ENCODE assay signal across 9 mouse cellular contexts in the genomic region with DNA sequence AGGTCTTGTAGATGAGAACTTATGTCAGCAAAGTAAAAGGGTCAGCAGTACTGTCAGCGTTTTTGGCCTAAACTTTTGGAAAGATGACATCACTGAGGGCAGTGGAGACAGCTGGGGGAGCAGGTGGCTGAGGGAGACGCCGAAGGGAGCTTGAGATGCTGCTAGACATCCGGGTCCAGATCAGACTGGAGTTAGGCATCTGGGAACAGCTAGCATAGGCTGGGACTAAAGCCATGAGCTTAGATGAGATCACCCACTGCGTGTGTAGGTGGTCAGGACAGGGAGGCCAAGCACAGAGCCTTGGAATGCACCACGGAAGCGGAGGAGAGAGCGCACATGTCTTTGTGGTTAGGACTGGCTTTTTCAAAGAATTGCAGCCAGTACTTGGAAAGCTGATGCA. TPM values are rescaled to one million over a fixed set of nuclear protein-coding genes. Genes with fewer than 3 reads are reported as not detected.
DNase-seq lines count a peak whose midpoint lies in the region; ATAC-seq and TF ChIP-seq lines count a peak whose summit lies in the region.
"Had no signal": no experiment of that assay in that cellular context is flagged by ENCODE, and none has a peak within 500 bp of the region (broad histone marks: within the 10 kb centered on the region; RNA-seq: fewer than 3 reads in every experiment).

No protein-coding gene starts in this region.

- peaks cover 33% of the 10 kb centered on the region for H3K4me1 ChIP-seq in kidney, embryonic 15.5 days
- H3K4me1 ChIP-seq in embryonic facial prominence, embryonic 14.5 days (ENCODE audit: control insufficient read depth, insufficient read depth, low read length) = peaks cover 27% of the 10 kb centered on the region
- H3K4me1 ChIP-seq in limb, embryonic 15.5 days = peaks cover 29% of the 10 kb centered on the region
- H3K4me1 ChIP-seq in midbrain, postnatal 0 days (ENCODE audit: insufficient read depth, low read length) = no peaks in the 10 kb centered on the region
- no peaks in the 10 kb centered on the region for H3K4me1 ChIP-seq in forebrain, embryonic 14.5 days (ENCODE audit: control insufficient read depth, insufficient read depth, low read length)

- no peak overlapping the region for H3K4me2 ChIP-seq in kidney, embryonic 15.5 days
- H3K4me2 ChIP-seq in embryonic facial prominence, embryonic 14.5 days (ENCODE audit: low read depth, low read length) = no peak overlapping the region
- no peak overlapping the region for H3K4me2 ChIP-seq in limb, embryonic 15.5 days
- no peak overlapping the region for H3K4me2 ChIP-seq in midbrain, postnatal 0 days (ENCODE audit: low read depth, low read length, poor library complexity, severe bottlenecking)
- H3K4me2 ChIP-seq in forebrain, embryonic 14.5 days (ENCODE audit: low read length) = no peak overlapping the region

- peaks cover 27% of the 10 kb centered on the region for H3K36me3 ChIP-seq in kidney, embryonic 15.5 days
- peaks cover 27% of the 10 kb centered on the region for H3K36me3 ChIP-seq in embryonic facial prominence, embryonic 14.5 days (ENCODE audit: control insufficient read depth, insufficient read depth, low read length)
- peaks cover 13% of the 10 kb centered on the region for H3K36me3 ChIP-seq in limb, embryonic 15.5 days
- H3K36me3 ChIP-seq in midbrain, postnatal 0 days (ENCODE audit: insufficient read depth, low read length) = no peaks in the 10 kb centered on the region; the same call in 1 of the 2 replicates
- no peaks in the 10 kb centered on the region for H3K36me3 ChIP-seq in forebrain, embryonic 14.5 days (ENCODE audit: control insufficient read depth, insufficient read depth, low read length)

- TF ChIP-seq CTCF in midbrain, postnatal 0 days (IDR thresholded peaks at IDR 0.05) = no peak

- 74% methylated on average over 8 of the region's 8 CpGs for WGBS in kidney, embryonic 15.5 days
- WGBS in embryonic facial prominence, embryonic 14.5 days = 48% methylated on average over 8 of the region's 8 CpGs
- WGBS in limb, embryonic 15.5 days = 43% methylated on average over 8 of the region's 8 CpGs
- 79% methylated on average over 8 of the region's 8 CpGs for WGBS in midbrain, postnatal 0 days
- 78% methylated on average over 8 of the region's 8 CpGs for WGBS in forebrain, embryonic 14.5 days

- no peak overlapping the region for H3K4me3 ChIP-seq in kidney, embryonic 15.5 days (replicated peaks)
- no peak overlapping the region for H3K4me3 ChIP-seq in embryonic facial prominence, embryonic 14.5 days (ENCODE audit: low read depth, low read length)
- no peak overlapping the region for H3K4me3 ChIP-seq in limb, embryonic 15.5 days
- H3K4me3 ChIP-seq in midbrain, postnatal 0 days (ENCODE audit: low read depth, low read length) = no peak overlapping the region
- no peak overlapping the region for H3K4me3 ChIP-seq in forebrain, embryonic 14.5 days (ENCODE audit: low read depth, low read length)

- H3K27me3 ChIP-seq in kidney, embryonic 15.5 days = no peaks in the 10 kb centered on the region
- H3K27me3 ChIP-seq in embryonic facial prominence, embryonic 14.5 days (replicated peaks; ENCODE audit: control insufficient read depth, insufficient read depth, low read length) = no peaks in the 10 kb centered on the region
- no peaks in the 10 kb centered on the region for H3K27me3 ChIP-seq in limb, embryonic 15.5 days
- no peaks in the 10 kb centered on the region for H3K27me3 ChIP-seq in midbrain, postnatal 0 days (ENCODE audit: insufficient read depth, low read length)
- no peaks in the 10 kb centered on the region for H3K27me3 ChIP-seq in forebrain, embryonic 14.5 days (replicated peaks; ENCODE audit: control insufficient read depth, insufficient read depth, low read length)

- peak overlapping the region; percentile 22; the same call in 1 of the 2 replicates for H3K27ac ChIP-seq in kidney, embryonic 15.5 days
- H3K27ac ChIP-seq in embryonic facial prominence, embryonic 14.5 days (replicated peaks; ENCODE audit: low read depth, low read length) = no peak overlapping the region
- H3K27ac ChIP-seq in limb, embryonic 15.5 days = peak overlapping the region; percentile 51
- H3K27ac ChIP-seq in midbrain, postnatal 0 days (ENCODE audit: low read depth, low read length) = no peak overlapping the region
- no peak overlapping the region for H3K27ac ChIP-seq in forebrain, embryonic 14.5 days (ENCODE audit: low read depth, low read length)

- no peak for DNase-seq in kidney, postnatal 4 days
- peak; percentile 87 for DNase-seq in embryonic facial prominence, embryonic 14.5 days (ENCODE audit: low spot score)
- DNase-seq in heart, adult 9 months (ENCODE audit: low spot score in 2 of 2) = peak; percentile 58 to 68
- no peak for DNase-seq in adrenal gland, postnatal 25 days
- no peak for DNase-seq in midbrain, postnatal 0 days (ENCODE audit: low spot score)
- no peak for DNase-seq in forebrain, embryonic 14.5 days (ENCODE audit: low spot score)
- DNase-seq: kidney, postnatal 14 days had no signal

- H3K9me3 ChIP-seq in kidney, embryonic 15.5 days (replicated peaks) = no peaks in the 10 kb centered on the region
- H3K9me3 ChIP-seq in embryonic facial prominence, embryonic 14.5 days (ENCODE audit: control insufficient read depth, low read length) = no peaks in the 10 kb centered on the region
- H3K9me3 ChIP-seq in limb, embryonic 15.5 days = no peaks in the 10 kb centered on the region
- H3K9me3 ChIP-seq in midbrain, postnatal 0 days (ENCODE audit: low read length) = no peaks in the 10 kb centered on the region
- no peaks in the 10 kb centered on the region for H3K9me3 ChIP-seq in forebrain, embryonic 14.5 days (replicated peaks; ENCODE audit: control insufficient read depth, low read length)

- no peak overlapping the region for H3K9ac ChIP-seq in kidney, embryonic 15.5 days
- H3K9ac ChIP-seq in embryonic facial prominence, embryonic 14.5 days (ENCODE audit: low read depth, low read length) = no peak overlapping the region
- no peak overlapping the region for H3K9ac ChIP-seq in limb, embryonic 15.5 days
- H3K9ac ChIP-seq in midbrain, postnatal 0 days (replicated peaks; ENCODE audit: low read length, poor library complexity, severe bottlenecking) = no peak overlapping the region
- H3K9ac ChIP-seq in forebrain, embryonic 14.5 days (ENCODE audit: low read length) = no peak overlapping the region

- no peak for ATAC-seq in kidney, embryonic 15.5 days (replicated peaks; ENCODE audit: low FRiP score)
- ATAC-seq in embryonic facial prominence, embryonic 14.5 days (ENCODE audit: low read depth) = peak; percentile 89
- ATAC-seq in limb, embryonic 15.5 days (ENCODE audit: insufficient number of reproducible peaks, low FRiP score, low TSS enrichment, low read depth) = peak; percentile 68
- no peak for ATAC-seq in midbrain, postnatal 0 days (ENCODE audit: low FRiP score)
- ATAC-seq in forebrain, embryonic 14.5 days = no peak

RNA-seq across cellular contexts. Expression of gene Dync2li1, which starts 41.2 kb away (rescaled TPM):
- polyA plus RNA-seq in kidney, embryonic 15.5 days (2015; fragmentation: Nextera tagmentation; extraction: Ambion mirVana) = 51.0 and 52.8 TPM in 2 replicates
- 28.3 and 32.7 TPM in 2 replicates for polyA plus RNA-seq in embryonic facial prominence, embryonic 14.5 days (2014; fragmentation: Nextera tagmentation; extraction: Ambion mirVana)
- 26.8 and 29.1 TPM in 2 replicates for polyA plus RNA-seq in limb, embryonic 15.5 days (2015; fragmentation: Nextera tagmentation; extraction: Ambion mirVana)
- total RNA-seq in adrenal gland, postnatal 25 days (2021) = 22.4 and 22.6 TPM in 2 replicates
- total RNA-seq in midbrain, postnatal 0 days (2014; rRNA removed) = 18.3 and 19.6 TPM in 2 replicates
- polyA plus RNA-seq in midbrain, postnatal 0 days (2015; fragmentation: Nextera tagmentation; extraction: Ambion mirVana) = 36.1 and 37.7 TPM in 2 replicates
- 42.5 and 43.3 TPM in 2 replicates for polyA plus RNA-seq in forebrain, embryonic 14.5 days (2014; fragmentation: Nextera tagmentation; extraction: Ambion mirVana)

Comparison
In these comparisons a context has a peak if more than half of its experiments do, and no peak if none do; other contexts are left out.
1. ATAC-seq: peak in embryonic facial prominence, embryonic 14.5 days (single experiment) and limb, embryonic 15.5 days (single experiment); none in kidney, embryonic 15.5 days (single experiment), midbrain, postnatal 0 days (single experiment) and forebrain, embryonic 14.5 days (single experiment).
2. H3K27ac ChIP-seq: peak in kidney, embryonic 15.5 days (single experiment) and limb, embryonic 15.5 days (single experiment); none in embryonic facial prominence, embryonic 14.5 days (single experiment), midbrain, postnatal 0 days (single experiment) and forebrain, embryonic 14.5 days (single experiment).
3. DNase-seq: peak in embryonic facial prominence, embryonic 14.5 days (single experiment) and heart, adult 9 months (2 of 2); none in kidney, postnatal 4 days (0 of 2), adrenal gland, postnatal 25 days (single experiment), midbrain, postnatal 0 days (single experiment) and forebrain, embryonic 14.5 days (single experiment).